Mouse (Mus musculus) liver, embryonic 11.5 days (tissue): ENCODE measurements around the gene Snph. TPM values are rescaled to one million over a fixed set of nuclear protein-coding genes. Genes with fewer than 3 reads are reported as not detected.

Experiments used
- ATAC-seq: fragments of 200-750 bp; cut with Nextera tagmentation; replicated peaks from 2 replicates; pipeline ENCODE4 v1.8.0; 2017; ENCODE audit warnings: moderate number of reproducible peaks, mild to moderate bottlenecking, moderate TSS enrichment, moderate library complexity; ENCODE audit not compliant: low FRiP score
- DNase-seq: peaks from one replicate; pipeline ENCODE4 v3.0.0-alpha.2; 2017; ENCODE audit warnings: low spot score
- H3K27ac ChIP-seq: fragments of 300-500 bp; sonication (generic); 2 replicates; pipeline ENCODE4 v1.5.1; 2014; ENCODE audit warnings: mild to moderate bottlenecking, low read depth, low read length, control low read depth
- H3K27me3 ChIP-seq: fragments of 300-500 bp; sonication (generic); replicated peaks from 2 replicates; pipeline ENCODE4 v1.6.1; 2014; ENCODE audit warnings: low read length, mixed read lengths; ENCODE audit not compliant: control insufficient read depth, insufficient read depth
- H3K36me3 ChIP-seq: fragments of 300-500 bp; sonication (generic); 2 replicates; pipeline ENCODE4 v1.6.1; 2014; ENCODE audit warnings: mild to moderate bottlenecking, low read length, moderate library complexity, mixed read lengths; ENCODE audit not compliant: control insufficient read depth, insufficient read depth
- H3K4me1 ChIP-seq: fragments of 300-500 bp; sonication (generic); replicated peaks from 2 replicates; pipeline ENCODE4 v1.6.1; 2014; ENCODE audit warnings: low read length, mixed read lengths; ENCODE audit not compliant: control insufficient read depth, insufficient read depth
- H3K4me2 ChIP-seq: fragments of 300-500 bp; sonication (generic); 2 replicates; pipeline ENCODE4 v1.6.1; 2014; ENCODE audit warnings: mild to moderate bottlenecking, control low read depth, moderate library complexity
- H3K4me3 ChIP-seq: fragments of 300-500 bp; sonication (generic); 2 replicates; pipeline ENCODE4 v1.5.1; 2014; ENCODE audit warnings: low read depth, low read length, control low read depth
- H3K9ac ChIP-seq: fragments of 300-500 bp; sonication (generic); 2 replicates; pipeline ENCODE4 v1.6.1; 2014; ENCODE audit warnings: low read depth, low read length, control low read depth
- H3K9me3 ChIP-seq: fragments of 300-500 bp; sonication (generic); 2 replicates; pipeline ENCODE4 v1.6.1; 2016; ENCODE audit warnings: low read length, inconsistent platforms, mixed read lengths; ENCODE audit not compliant: control insufficient read depth
- WGBS: fragments of 180-500 bp; shearing (Covaris S2); extraction: QIAGEN DNeasy Blood & Tissue Kit; methylation state at CpG from one replicate; pipeline ENCODE4 v1.1.7; 2014; 5-methylcytosine and 5-hydroxymethylcytosine counted together
- polyA plus RNA-seq: library from polyadenylated mRNA; unstranded; fragments of >200 nt; fragmentation: Nextera tagmentation; extraction: Ambion mirVana; gene quantifications from 2 replicates; pipeline ENCODE4 v1.2.1, GENCODE M21; 2014

Snph gene
- polyA plus RNA-seq, 1 experiment from 2014 or later, result 0.56 TPM

- Histone ChIP-seq H3K4me3 (no peak overlapping the region), H3K27me3 (no peaks in the 10 kb centered on the region), H3K9me3 (no peaks in the 10 kb centered on the region), H3K36me3 (no peaks in the 10 kb centered on the region), H3K4me1 (no peaks in the 10 kb centered on the region), H3K9ac (no peak overlapping the region), H3K4me2 (no peak overlapping the region), H3K27ac (no peak overlapping the region)
- ATAC-seq, result no peak
- DNase-seq, result no peak
- 43% methylated on average over 3 of the region's 3 CpGs for WGBS
Observed at GRCm38 (mm10) chr2:151609974-151610373, 22.4 kb downstream of the Snph start.

GRCm38 (mm10) chr2:151608435-151608834 is 24.0 kb downstream of the Snph start:
- H3K27me3 ChIP-seq, result no peaks in the 10 kb centered on the region
- 57% methylated on average over 1 of the region's 1 CpGs for WGBS

GRCm38 (mm10) chr2:151605437-151605987 is 26.9 kb downstream of the Snph start:
- H3K4me1 ChIP-seq, result no peaks in the 10 kb centered on the region
- no peaks in the 10 kb centered on the region for H3K27me3 ChIP-seq
- 41% methylated on average over 11 of the region's 11 CpGs for WGBS
- DNase-seq, result no peak
- no peak overlapping the region for H3K4me2 ChIP-seq
- H3K9ac ChIP-seq, result no peak overlapping the region
- no peaks in the 10 kb centered on the region for H3K9me3 ChIP-seq
- no peak overlapping the region for H3K27ac ChIP-seq
- H3K4me3 ChIP-seq, result no peak overlapping the region
- no peaks in the 10 kb centered on the region for H3K36me3 ChIP-seq
- peak; percentile 24; the same call in 1 of the 2 replicates for ATAC-seq

More at GRCm38 (mm10) chr2:151608435-151608834, 24.0 kb downstream of the Snph start:
- no peak for ATAC-seq
- Histone ChIP-seq H3K9me3 (no peaks in the 10 kb centered on the region), H3K27ac (no peak overlapping the region), H3K4me3 (no peak overlapping the region), H3K4me2 (no peak overlapping the region), H3K36me3 (no peaks in the 10 kb centered on the region), H3K4me1 (no peaks in the 10 kb centered on the region), H3K9ac (no peak overlapping the region)
- no peak for DNase-seq

- Histone ChIP-seq H3K4me3 (no peak overlapping the region), H3K4me2 (no peak overlapping the region), H3K36me3 (no peaks in the 10 kb centered on the region), H3K27me3 (no peaks in the 10 kb centered on the region), H3K27ac (no peak overlapping the region), H3K9ac (no peak overlapping the region), H3K4me1 (no peaks in the 10 kb centered on the region), H3K9me3 (no peaks in the 10 kb centered on the region)
- WGBS, result 59% methylated on average over 4 of the region's 4 CpGs
- DNase-seq (no peak), ATAC-seq (no peak)
Observed at GRCm38 (mm10) chr2:151603630-151604029, 28.8 kb downstream of the Snph start.

- H3K27ac ChIP-seq, result no peak overlapping the region
- H3K9me3 ChIP-seq, result no peaks in the 10 kb centered on the region
- no peak overlapping the region for H3K4me3 ChIP-seq
- DNase-seq (no peak), ATAC-seq (no peak)
- WGBS, result 64% methylated on average over 4 of the region's 4 CpGs
- no peaks in the 10 kb centered on the region for H3K4me1 ChIP-seq
- H3K9ac ChIP-seq, result no peak overlapping the region
- H3K4me2 ChIP-seq, result no peak overlapping the region
- H3K27me3 ChIP-seq, result no peaks in the 10 kb centered on the region
- no peaks in the 10 kb centered on the region for H3K36me3 ChIP-seq
Observed at GRCm38 (mm10) chr2:151602106-151602505, 30.3 kb downstream of the Snph start.

- no peaks in the 10 kb centered on the region for H3K27me3 ChIP-seq
- H3K4me2 ChIP-seq, result no peak overlapping the region
- H3K9me3 ChIP-seq, result no peaks in the 10 kb centered on the region
- H3K36me3 ChIP-seq, result no peaks in the 10 kb centered on the region
- 71% methylated on average over 2 of the region's 2 CpGs for WGBS
- H3K4me1 ChIP-seq, result no peaks in the 10 kb centered on the region
- no peak overlapping the region for H3K27ac ChIP-seq
- no peak overlapping the region for H3K9ac ChIP-seq
- DNase-seq (no peak), ATAC-seq (no peak)
- H3K4me3 ChIP-seq, result no peak overlapping the region
Observed at GRCm38 (mm10) chr2:151598068-151598467, 34.3 kb downstream of the Snph start.

GRCm38 (mm10) chr2:151587306-151587705 is 45.1 kb downstream of the Snph start:
- Histone ChIP-seq H3K4me1 (no peaks in the 10 kb centered on the region), H3K9me3 (no peaks in the 10 kb centered on the region), H3K4me2 (no peak overlapping the region), H3K4me3 (no peak overlapping the region), H3K9ac (no peak overlapping the region), H3K36me3 (no peaks in the 10 kb centered on the region), H3K27me3 (no peaks in the 10 kb centered on the region), H3K27ac (no peak overlapping the region)
- DNase-seq (no peak), ATAC-seq (no peak)
- 42% methylated on average over 9 of the region's 9 CpGs for WGBS

GRCm38 (mm10) chr2:151586807-151587206 is 45.6 kb downstream of the Snph start:
- DNase-seq (no peak), ATAC-seq (no peak)
- H3K4me2 ChIP-seq, result no peak overlapping the region
- H3K4me1 ChIP-seq, result no peaks in the 10 kb centered on the region
- no peak overlapping the region for H3K9ac ChIP-seq
- no peak overlapping the region for H3K4me3 ChIP-seq
- H3K27me3 ChIP-seq, result no peaks in the 10 kb centered on the region
- H3K9me3 ChIP-seq, result no peaks in the 10 kb centered on the region
- H3K27ac ChIP-seq, result no peak overlapping the region
- WGBS, result 71% methylated on average over 1 of the region's 1 CpGs
- H3K36me3 ChIP-seq, result no peaks in the 10 kb centered on the region

GRCm38 (mm10) chr2:151585934-151586333 is 46.5 kb downstream of the Snph start:
- H3K27ac ChIP-seq, result no peak overlapping the region
- no peak for DNase-seq
- H3K36me3 ChIP-seq, result no peaks in the 10 kb centered on the region
- H3K27me3 ChIP-seq, result no peaks in the 10 kb centered on the region
- no peak overlapping the region for H3K9ac ChIP-seq
- no peak for ATAC-seq
- H3K4me1 ChIP-seq, result no peaks in the 10 kb centered on the region
- H3K4me2 ChIP-seq, result no peak overlapping the region
- H3K4me3 ChIP-seq, result no peak overlapping the region
- WGBS, result 58% methylated on average over 3 of the region's 3 CpGs
- no peaks in the 10 kb centered on the region for H3K9me3 ChIP-seq
